Mouse (Mus musculus) neural tube, embryonic 11.5 days (tissue): Measurements from ENCODE around the gene Fermt1. TPM values are rescaled to one million over a fixed set of nuclear protein-coding genes. Genes with fewer than 3 reads are reported as not detected.

Source experiments
- ATAC-seq: fragments of 200-750 bp; cut with Nextera tagmentation; 2 replicates; pipeline ENCODE4 v1.8.0; 2017; ENCODE audit warnings: moderate number of reproducible peaks, mild to moderate bottlenecking, moderate TSS enrichment, moderate library complexity; ENCODE audit not compliant: insufficient read depth, low FRiP score, low TSS enrichment
- DNase-seq: peaks from one replicate; pipeline ENCODE4 v3.0.0-alpha.2; 2015; ENCODE audit warnings: low spot score
- H3K27ac ChIP-seq: fragments of 300-500 bp; sonication (generic); 2 replicates; pipeline ENCODE4 v1.5.1; 2014; ENCODE audit warnings: low read depth, mild to moderate bottlenecking, low read length
- H3K27me3 ChIP-seq: fragments of 300-500 bp; sonication (generic); 2 replicates; pipeline ENCODE4 v1.6.1; 2014; ENCODE audit warnings: mild to moderate bottlenecking, low read length, mixed read lengths; ENCODE audit not compliant: control insufficient read depth, insufficient read depth
- H3K36me3 ChIP-seq: fragments of 300-500 bp; sonication (generic); 2 replicates; pipeline ENCODE4 v1.6.1; 2014; ENCODE audit warnings: mild to moderate bottlenecking, low read length, moderate library complexity, mixed read lengths; ENCODE audit not compliant: control insufficient read depth, insufficient read depth
- H3K4me1 ChIP-seq: fragments of 300-500 bp; sonication (generic); 2 replicates; pipeline ENCODE4 v1.6.1; 2014; ENCODE audit warnings: low read length, mixed read lengths; ENCODE audit not compliant: control insufficient read depth, insufficient read depth
- H3K4me2 ChIP-seq: fragments of 300-500 bp; sonication (generic); 2 replicates; pipeline ENCODE4 v1.6.1; 2014; ENCODE audit warnings: low read depth, mild to moderate bottlenecking, moderate library complexity
- H3K4me3 ChIP-seq: fragments of 300-500 bp; sonication (generic); 2 replicates; pipeline ENCODE4 v1.5.1; 2014; ENCODE audit warnings: low read depth, low read length
- H3K9ac ChIP-seq: fragments of 300-500 bp; sonication (generic); 2 replicates; pipeline ENCODE4 v1.6.1; 2014; ENCODE audit warnings: mild to moderate bottlenecking, low read length
- H3K9me3 ChIP-seq: fragments of 300-500 bp; sonication (generic); 2 replicates; pipeline ENCODE4 v1.6.1; 2016; ENCODE audit warnings: low read length; ENCODE audit not compliant: control insufficient read depth
- WGBS: fragments of 180-500 bp; shearing (Covaris S2); extraction: QIAGEN DNeasy Blood & Tissue Kit; methylation state at CpG from one replicate; pipeline ENCODE4 v1.1.7; 2014; 5-methylcytosine and 5-hydroxymethylcytosine counted together
- polyA plus RNA-seq: library from polyadenylated mRNA; unstranded; fragments of >200 nt; fragmentation: Nextera tagmentation; extraction: Ambion mirVana; gene quantifications from 2 replicates; pipeline ENCODE4 v1.2.1, GENCODE M21; 2014

Fermt1 gene
- polyA plus RNA-seq, 1 experiment from 2014 or later = 4.4 TPM

GRCm38 (mm10) chr2:132856333-132856732 is 89.4 kb downstream of the Fermt1 start:
- Histone ChIP-seq H3K9me3 (no peaks in the 10 kb centered on the region), H3K9ac (no peak overlapping the region), H3K4me3 (no peak overlapping the region), H3K36me3 (no peaks in the 10 kb centered on the region), H3K4me1 (no peaks in the 10 kb centered on the region), H3K27me3 (no peaks in the 10 kb centered on the region), H3K27ac (no peak overlapping the region), H3K4me2 (no peak overlapping the region)
- WGBS = 82% methylated on average over 5 of the region's 5 CpGs
- DNase-seq (no peak), ATAC-seq (no peak)

Other genes starting within 250 kb of the Fermt1 start
- gene Chgb, start 164.6 kb downstream of the Fermt1 start, polyA plus RNA-seq = 14.5 and 15.9 TPM in 2 replicates
- 30.8 and 33.3 TPM in 2 replicates for gene Trmt6, start 129.9 kb downstream of the Fermt1 start, polyA plus RNA-seq
- gene Mcm8, start 129.8 kb downstream of the Fermt1 start, polyA plus RNA-seq = 19.3 and 21.4 TPM in 2 replicates
- 25.6 and 27.9 TPM in 2 replicates for gene Crls1, start 99.2 kb downstream of the Fermt1 start, polyA plus RNA-seq
- 0.21 and 0.24 TPM in 2 replicates for gene Lrrn4, start 65.0 kb downstream of the Fermt1 start, polyA plus RNA-seq